Mouse (Mus musculus): ENCODE data around the gene Magi2. TPM values are rescaled to one million over a fixed set of nuclear protein-coding genes. Genes with fewer than 3 reads are reported as not detected.

Gene Magi2
- polyA plus RNA-seq, 1 experiment from 2014 or later: 22.7 TPM

GRCm38 (mm10) chr5:20536544-20536943 lies 1309.7 kb downstream of the Magi2 start:
- no peak overlapping the region for H3K27ac ChIP-seq (ENCODE audit: low read depth, low read length)
- no peak for ATAC-seq
- 63% methylated on average over 3 of the region's 3 CpGs for WGBS

DNA sequence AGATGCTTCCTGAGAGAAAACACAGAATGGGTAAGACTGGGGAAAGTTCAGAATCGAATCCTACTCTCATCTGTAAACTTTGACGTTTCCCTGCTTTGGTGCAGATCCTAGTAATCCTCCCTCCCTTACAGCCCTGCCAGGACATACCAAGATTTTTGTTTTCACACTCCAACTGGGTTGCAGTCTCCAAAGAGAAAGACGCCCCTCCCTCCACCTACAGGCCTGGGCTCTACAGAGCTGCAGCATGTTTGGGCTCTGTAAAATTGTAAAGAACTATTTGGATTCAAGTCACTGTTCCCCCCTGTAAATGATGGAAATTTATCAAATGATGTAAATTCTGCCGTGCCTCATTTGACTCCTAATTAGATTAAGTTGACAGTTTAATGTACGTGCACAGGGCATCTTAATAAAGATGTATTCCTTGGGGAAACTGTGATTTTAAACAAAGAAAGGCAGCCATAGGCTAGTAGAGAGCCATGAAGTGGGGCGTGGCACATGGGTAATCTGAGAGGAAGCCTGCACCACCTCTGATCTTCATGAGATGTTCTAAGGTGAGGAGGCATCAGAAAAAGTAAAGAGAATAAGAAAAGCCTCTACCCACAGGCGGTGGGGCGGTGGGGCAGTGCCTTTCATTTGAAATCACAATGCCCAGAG lies 1310.7 kb downstream of the Magi2 start:
- WGBS: 59% methylated on average over 8 of the region's 8 CpGs
- no peaks in the 10 kb centered on the region for H3K4me1 ChIP-seq (ENCODE audit: control insufficient read depth, insufficient read depth, low read depth, low read length)

More at GRCm38 (mm10) chr5:20536544-20536943, 1309.7 kb downstream of the Magi2 start:
- Histone ChIP-seq H3K4me3 (ENCODE audit: low read length) (no peak overlapping the region), H3K9ac (ENCODE audit: low read depth, low read length) (no peak overlapping the region), H3K9me3 (ENCODE audit: control insufficient read depth, low read length) (no peaks in the 10 kb centered on the region), H3K4me2 (ENCODE audit: low read length) (no peak overlapping the region), H3K27me3 (replicated peaks; ENCODE audit: control insufficient read depth, insufficient read depth, low read length) (no peaks in the 10 kb centered on the region), H3K4me1 (ENCODE audit: control insufficient read depth, insufficient read depth, low read depth, low read length) (no peaks in the 10 kb centered on the region), H3K36me3 (ENCODE audit: control insufficient read depth, insufficient read depth, low read length) (no peaks in the 10 kb centered on the region)

GRCm38 (mm10) chr5:20544374-20544773 lies 1317.5 kb downstream of the Magi2 start:
- H3K27ac ChIP-seq (ENCODE audit: low read depth, low read length): no peak overlapping the region
- no peak overlapping the region for H3K4me2 ChIP-seq (ENCODE audit: low read length)
- 41% methylated on average over 5 of the region's 5 CpGs for WGBS
- no peaks in the 10 kb centered on the region for H3K36me3 ChIP-seq (ENCODE audit: control insufficient read depth, insufficient read depth, low read length)
- H3K4me1 ChIP-seq (ENCODE audit: control insufficient read depth, insufficient read depth, low read depth, low read length): no peaks in the 10 kb centered on the region
- H3K4me3 ChIP-seq (ENCODE audit: low read length): no peak overlapping the region
- H3K27me3 ChIP-seq (replicated peaks; ENCODE audit: control insufficient read depth, insufficient read depth, low read length): no peaks in the 10 kb centered on the region
- no peaks in the 10 kb centered on the region for H3K9me3 ChIP-seq (ENCODE audit: control insufficient read depth, low read length)
- peak; percentile 69; the same call in 1 of the 2 replicates for ATAC-seq
- no peak overlapping the region for H3K9ac ChIP-seq (ENCODE audit: low read depth, low read length)

More for the DNA sequence above, 1310.7 kb downstream of the Magi2 start:
- no peak overlapping the region for H3K4me2 ChIP-seq (ENCODE audit: low read length)
- H3K9ac ChIP-seq (ENCODE audit: low read depth, low read length): no peak overlapping the region
- H3K4me3 ChIP-seq (ENCODE audit: low read length): no peak overlapping the region
- no peaks in the 10 kb centered on the region for H3K9me3 ChIP-seq (ENCODE audit: control insufficient read depth, low read length)
- no peak overlapping the region for H3K27ac ChIP-seq (ENCODE audit: low read depth, low read length)
- peak; percentile 57 for ATAC-seq
- H3K27me3 ChIP-seq (replicated peaks; ENCODE audit: control insufficient read depth, insufficient read depth, low read length): no peaks in the 10 kb centered on the region
- no peaks in the 10 kb centered on the region for H3K36me3 ChIP-seq (ENCODE audit: control insufficient read depth, insufficient read depth, low read length)

GRCm38 (mm10) chr5:20559378-20559777 lies 1332.5 kb downstream of the Magi2 start:
- Histone ChIP-seq H3K4me1 (ENCODE audit: control insufficient read depth, insufficient read depth, low read depth, low read length) (no peaks in the 10 kb centered on the region; the same call in 1 of the 2 replicates), H3K27me3 (replicated peaks; ENCODE audit: control insufficient read depth, insufficient read depth, low read length) (no peaks in the 10 kb centered on the region), H3K27ac (ENCODE audit: low read depth, low read length) (no peak overlapping the region), H3K36me3 (ENCODE audit: control insufficient read depth, insufficient read depth, low read length) (no peaks in the 10 kb centered on the region), H3K4me3 (ENCODE audit: low read length) (no peak overlapping the region), H3K9me3 (ENCODE audit: control insufficient read depth, low read length) (no peaks in the 10 kb centered on the region), H3K9ac (ENCODE audit: low read depth, low read length) (no peak overlapping the region), H3K4me2 (ENCODE audit: low read length) (no peak overlapping the region)
- WGBS: 86% methylated on average over 2 of the region's 2 CpGs
- no peak for ATAC-seq

DNA sequence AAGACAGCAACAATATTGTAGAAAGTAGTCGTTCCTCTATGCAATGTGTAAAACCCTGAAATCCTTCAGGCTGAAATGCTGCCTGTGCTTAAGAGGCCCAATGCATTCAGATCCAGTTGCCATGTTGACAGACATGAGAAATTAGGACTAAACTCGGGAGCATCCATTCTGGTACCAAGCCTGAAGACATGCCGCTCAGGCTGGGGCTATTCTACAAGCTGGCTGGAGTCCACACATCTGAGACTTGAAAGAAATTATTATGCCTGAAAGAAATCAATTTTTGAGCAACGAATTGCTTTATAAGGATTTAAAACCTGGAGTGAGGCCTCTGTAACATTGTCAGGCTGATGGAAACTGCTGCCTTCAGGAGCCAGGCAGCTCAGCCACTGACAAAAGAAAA lies 1333.0 kb downstream of the Magi2 start:
- H3K27me3 ChIP-seq (replicated peaks; ENCODE audit: control insufficient read depth, insufficient read depth, low read length): no peaks in the 10 kb centered on the region
- H3K4me3 ChIP-seq (ENCODE audit: low read length): no peak overlapping the region
- ATAC-seq: peak; percentile 41; the same call in 1 of the 2 replicates
- no peak overlapping the region for H3K9ac ChIP-seq (ENCODE audit: low read depth, low read length)
- no peaks in the 10 kb centered on the region; the same call in 1 of the 2 replicates for H3K4me1 ChIP-seq (ENCODE audit: control insufficient read depth, insufficient read depth, low read depth, low read length)
- no peaks in the 10 kb centered on the region for H3K9me3 ChIP-seq (ENCODE audit: control insufficient read depth, low read length)
- no peak overlapping the region for H3K4me2 ChIP-seq (ENCODE audit: low read length)
- 46% methylated on average over 4 of the region's 4 CpGs for WGBS
- H3K36me3 ChIP-seq (ENCODE audit: control insufficient read depth, insufficient read depth, low read length): no peaks in the 10 kb centered on the region
- no peak overlapping the region for H3K27ac ChIP-seq (ENCODE audit: low read depth, low read length)

DNA sequence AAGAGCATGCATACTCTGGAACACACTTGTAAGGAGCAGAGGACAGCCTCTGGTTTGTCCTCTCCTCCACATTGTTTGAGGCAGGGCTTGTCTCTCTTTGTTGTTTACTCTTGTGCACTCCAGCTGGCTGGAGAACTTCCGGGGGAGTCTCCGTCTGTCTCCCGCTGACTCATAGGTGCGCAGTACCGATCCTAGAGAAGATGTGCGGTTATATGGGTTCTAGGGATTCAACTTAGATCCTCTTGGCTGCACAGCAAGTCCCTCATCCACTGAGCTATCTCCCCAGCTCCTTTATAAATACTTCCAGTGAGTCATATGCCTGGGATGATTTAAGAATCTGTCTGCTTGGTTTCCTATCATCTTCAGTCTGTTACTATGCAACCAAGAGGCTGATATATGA lies 1341.6 kb downstream of the Magi2 start:
- Histone ChIP-seq H3K36me3 (ENCODE audit: control insufficient read depth, insufficient read depth, low read length) (peaks cover 7% of the 10 kb centered on the region), H3K9me3 (ENCODE audit: control insufficient read depth, low read length) (no peaks in the 10 kb centered on the region), H3K4me3 (ENCODE audit: low read length) (no peak overlapping the region), H3K27ac (ENCODE audit: low read depth, low read length) (no peak overlapping the region), H3K4me1 (ENCODE audit: control insufficient read depth, insufficient read depth, low read depth, low read length) (no peaks in the 10 kb centered on the region), H3K27me3 (replicated peaks; ENCODE audit: control insufficient read depth, insufficient read depth, low read length) (no peaks in the 10 kb centered on the region), H3K4me2 (ENCODE audit: low read length) (no peak overlapping the region), H3K9ac (ENCODE audit: low read depth, low read length) (no peak overlapping the region)
- ATAC-seq: 0 out of 2 replicates have a peak, but pooled peaks have one; percentile 34
- 95% methylated on average over 6 of the region's 6 CpGs for WGBS

GRCm38 (mm10) chr5:20568966-20569365 lies 1342.1 kb downstream of the Magi2 start:
- Histone ChIP-seq H3K9me3 (ENCODE audit: control insufficient read depth, low read length) (no peaks in the 10 kb centered on the region), H3K4me1 (ENCODE audit: control insufficient read depth, insufficient read depth, low read depth, low read length) (no peaks in the 10 kb centered on the region), H3K4me3 (ENCODE audit: low read length) (no peak overlapping the region), H3K27me3 (replicated peaks; ENCODE audit: control insufficient read depth, insufficient read depth, low read length) (no peaks in the 10 kb centered on the region), H3K27ac (ENCODE audit: low read depth, low read length) (no peak overlapping the region), H3K9ac (ENCODE audit: low read depth, low read length) (no peak overlapping the region), H3K36me3 (ENCODE audit: control insufficient read depth, insufficient read depth, low read length) (peaks cover 7% of the 10 kb centered on the region), H3K4me2 (ENCODE audit: low read length) (no peak overlapping the region)
- ATAC-seq: no peak
- WGBS: 97% methylated on average over 7 of the region's 7 CpGs

- WGBS: 48% methylated on average over 2 of the region's 2 CpGs
- no peak overlapping the region for H3K27ac ChIP-seq (ENCODE audit: low read depth, low read length)
- peaks cover 4% of the 10 kb centered on the region for H3K36me3 ChIP-seq (ENCODE audit: control insufficient read depth, insufficient read depth, low read length)
- no peaks in the 10 kb centered on the region for H3K4me1 ChIP-seq (ENCODE audit: control insufficient read depth, insufficient read depth, low read depth, low read length)
- H3K27me3 ChIP-seq (replicated peaks; ENCODE audit: control insufficient read depth, insufficient read depth, low read length): no peaks in the 10 kb centered on the region
- no peaks in the 10 kb centered on the region for H3K9me3 ChIP-seq (ENCODE audit: control insufficient read depth, low read length)
- H3K4me3 ChIP-seq (ENCODE audit: low read length): no peak overlapping the region
- H3K4me2 ChIP-seq (ENCODE audit: low read length): no peak overlapping the region
- H3K9ac ChIP-seq (ENCODE audit: low read depth, low read length): no peak overlapping the region
- no peak for ATAC-seq
Measured at GRCm38 (mm10) chr5:20574816-20575215, 1348.0 kb downstream of the Magi2 start.

DNA sequence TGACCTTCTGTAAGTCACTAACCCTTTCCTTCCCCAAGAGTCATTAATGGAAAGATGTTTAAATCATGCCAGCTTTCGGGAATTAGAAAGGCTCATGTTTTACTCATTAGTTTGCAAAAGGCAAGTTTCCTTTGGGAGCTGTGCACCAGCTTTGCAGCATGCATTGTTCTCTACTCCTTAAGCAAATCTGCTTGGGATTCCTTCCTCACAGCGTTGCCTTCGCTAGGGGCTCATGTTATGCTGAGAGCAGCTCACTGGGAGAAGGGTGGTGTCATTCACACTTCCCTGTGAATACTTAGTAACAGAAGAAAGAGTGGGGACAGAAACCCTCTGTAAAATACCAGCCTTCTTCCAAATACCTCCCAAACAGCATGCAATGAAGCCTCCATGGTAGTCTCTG lies 1349.0 kb downstream of the Magi2 start:
- Histone ChIP-seq H3K27ac (ENCODE audit: low read depth, low read length) (no peak overlapping the region), H3K36me3 (ENCODE audit: control insufficient read depth, insufficient read depth, low read length) (peaks cover 4% of the 10 kb centered on the region; the same call in 1 of the 2 replicates), H3K4me2 (ENCODE audit: low read length) (no peak overlapping the region), H3K9me3 (ENCODE audit: control insufficient read depth, low read length) (no peaks in the 10 kb centered on the region), H3K27me3 (replicated peaks; ENCODE audit: control insufficient read depth, insufficient read depth, low read length) (no peaks in the 10 kb centered on the region), H3K9ac (ENCODE audit: low read depth, low read length) (no peak overlapping the region), H3K4me1 (ENCODE audit: control insufficient read depth, insufficient read depth, low read depth, low read length) (no peaks in the 10 kb centered on the region), H3K4me3 (ENCODE audit: low read length) (no peak overlapping the region)
- no peak for ATAC-seq
- 20% methylated on average over 3 of the region's 3 CpGs for WGBS

All from hindbrain, embryonic 16.5 days (tissue).